Mouse (Mus musculus): ENCODE results near the gene Izumo1. TPM values are rescaled to one million over a fixed set of nuclear protein-coding genes. Genes with fewer than 3 reads are reported as not detected.

Gene Izumo1
- not detected in 4 replicates for total RNA-seq (2023; ENCODE audit: inconsistent age)

GRCm38 (mm10) chr7:45621443-45621842 is at the start of gene Izumo1:
Izumo1 (plus strand) TSS chr7:45621811.

GRCm38 (mm10) chr7:45617042-45617695 is 4.4 kb upstream of the Izumo1 start, which contains the start of gene Fut1:
Fut1 (plus strand) TSS chr7:45617289.

GRCm38 (mm10) chr7:45627261-45627660 is 5.7 kb downstream of the Izumo1 start, which contains the start of gene Rasip1:
Rasip1 (plus strand) TSS chr7:45627488.

GRCm38 (mm10) chr7:45639561-45640027 is 18.0 kb downstream of the Izumo1 start, which contains the start of gene Mamstr:
Mamstr (plus strand) TSS chr7:45639977.

GRCm38 (mm10) chr7:45666161-45666560 is 44.5 kb downstream of the Izumo1 start, which contains the start of gene Fut2:
Fut2 (minus strand) TSS chr7:45666394.

Other genes starting within 250 kb of the Izumo1 start
- 574 to 602 TPM (median 590 TPM) in 4 replicates for gene Snrnp70, start 226.1 kb upstream of the Izumo1 start, total RNA-seq (2023; ENCODE audit: inconsistent age)
- not detected in 4 replicates for gene Kcna7, start 216.2 kb upstream of the Izumo1 start, total RNA-seq (2023; ENCODE audit: inconsistent age)
- gene Ntf5, start 208.1 kb upstream of the Izumo1 start, total RNA-seq (2023; ENCODE audit: inconsistent age) = not detected in 4 replicates
- gene Lhb, start 201.0 kb upstream of the Izumo1 start, total RNA-seq (2023; ENCODE audit: inconsistent age) = not detected in 4 replicates
- gene Gys1, start 187.0 kb upstream of the Izumo1 start, total RNA-seq (2023; ENCODE audit: inconsistent age) = 15.2 to 19.8 TPM (median 17.4 TPM) in 4 replicates
- gene Ruvbl2, start 183.7 kb upstream of the Izumo1 start, total RNA-seq (2023; ENCODE audit: inconsistent age) = 38.2 to 60.2 TPM (median 47.5 TPM) in 4 replicates
- 648 to 704 TPM (median 682 TPM) in 4 replicates for gene Ftl1, start 161.9 kb upstream of the Izumo1 start, total RNA-seq (2023; ENCODE audit: inconsistent age)
- 107 to 138 TPM (median 119 TPM) in 4 replicates for gene Bax, start 154.9 kb upstream of the Izumo1 start, total RNA-seq (2023; ENCODE audit: inconsistent age)
- gene Tulp2, start 139.9 kb upstream of the Izumo1 start, total RNA-seq (2023; ENCODE audit: inconsistent age) = not detected in 4 replicates
- 0.77 to 1.8 TPM (median 0.98 TPM) in 4 replicates for gene Gm45808, start 135.0 kb upstream of the Izumo1 start, total RNA-seq (2023; ENCODE audit: inconsistent age)
- gene Dhdh, start 133.0 kb upstream of the Izumo1 start, total RNA-seq (2023; ENCODE audit: inconsistent age) = 2.9 to 3.9 TPM (median 3.5 TPM) in 4 replicates
- 76.1 to 93.0 TPM (median 84.2 TPM) in 4 replicates for gene Nucb1, start 111.4 kb upstream of the Izumo1 start, total RNA-seq (2023; ENCODE audit: inconsistent age)
- 1,362 to 1,471 TPM (median 1,417 TPM) in 4 replicates for gene Ppp1r15a, start 95.5 kb upstream of the Izumo1 start, total RNA-seq (2023; ENCODE audit: inconsistent age)
- 0.83 to 4.6 TPM (median 2.2 TPM) in 4 replicates for gene Plekha4, start 95.5 kb upstream of the Izumo1 start, total RNA-seq (2023; ENCODE audit: inconsistent age)
- gene Hsd17b14, start 66.9 kb upstream of the Izumo1 start, total RNA-seq (2023; ENCODE audit: inconsistent age) = not detected in 4 replicates
- 27.1 to 39.9 TPM (median 32.9 TPM) in 4 replicates for gene Bcat2, start 51.7 kb upstream of the Izumo1 start, total RNA-seq (2023; ENCODE audit: inconsistent age)
- not detected in 4 replicates for gene Fgf21, start 6.3 kb upstream of the Izumo1 start, total RNA-seq (2023; ENCODE audit: inconsistent age)
- gene Fut1, start 4.5 kb upstream of the Izumo1 start, total RNA-seq (2023; ENCODE audit: inconsistent age) = not detected in 4 replicates
- 0.27 to 0.35 TPM in 2 of 4 replicates, not detected in the others for gene Rasip1, start 5.7 kb downstream of the Izumo1 start, total RNA-seq (2023; ENCODE audit: inconsistent age)
- not detected in 4 replicates for gene Mamstr, start 18.2 kb downstream of the Izumo1 start, total RNA-seq (2023; ENCODE audit: inconsistent age)
- not detected in 4 replicates for gene Fut2, start 44.6 kb downstream of the Izumo1 start, total RNA-seq (2023; ENCODE audit: inconsistent age)
- gene Ntn5, start 62.2 kb downstream of the Izumo1 start, total RNA-seq (2023; ENCODE audit: inconsistent age) = 0.42 TPM in 1 of 4 replicates, not detected in the others
- 0.27 TPM in 1 of 4 replicates, not detected in the others for gene Sec1, start 72.6 kb downstream of the Izumo1 start, total RNA-seq (2023; ENCODE audit: inconsistent age)
- not detected in 4 replicates for gene Car11, start 78.0 kb downstream of the Izumo1 start, total RNA-seq (2023; ENCODE audit: inconsistent age)
- gene Dbp, start 83.3 kb downstream of the Izumo1 start, total RNA-seq (2023; ENCODE audit: inconsistent age) = 17.8 to 20.5 TPM (median 19.0 TPM) in 4 replicates
- 2,003 to 2,338 TPM (median 2,227 TPM) in 4 replicates for gene Rpl18, start 93.6 kb downstream of the Izumo1 start, total RNA-seq (2023; ENCODE audit: inconsistent age)
- 30.8 to 37.6 TPM (median 33.8 TPM) in 4 replicates for gene Sphk2, start 96.2 kb downstream of the Izumo1 start, total RNA-seq (2023; ENCODE audit: inconsistent age)
- gene Fam83e, start 99.4 kb downstream of the Izumo1 start, total RNA-seq (2023; ENCODE audit: inconsistent age) = 0.77 to 1.7 TPM (median 1.3 TPM) in 4 replicates
- gene Spaca4, start 104.0 kb downstream of the Izumo1 start, total RNA-seq (2023; ENCODE audit: inconsistent age) = not detected in 4 replicates
- gene Lmtk3, start 161.9 kb downstream of the Izumo1 start, total RNA-seq (2023; ENCODE audit: inconsistent age) = 0.19 to 0.27 TPM (median 0.21 TPM) in 3 of 4 replicates, not detected in the other
- gene Sult2b1, start 162.9 kb downstream of the Izumo1 start, total RNA-seq (2023; ENCODE audit: inconsistent age) = 1.3 to 1.9 TPM in 2 of 4 replicates, not detected in the others
- gene Cyth2, start 192.8 kb downstream of the Izumo1 start, total RNA-seq (2023; ENCODE audit: inconsistent age) = 136 to 151 TPM (median 143 TPM) in 4 replicates
- gene Kcnj14, start 203.0 kb downstream of the Izumo1 start, total RNA-seq (2023; ENCODE audit: inconsistent age) = 1.8 to 5.1 TPM (median 3.7 TPM) in 4 replicates
- gene Grwd1, start 209.1 kb downstream of the Izumo1 start, total RNA-seq (2023; ENCODE audit: inconsistent age) = 26.1 to 38.5 TPM (median 31.5 TPM) in 4 replicates